Mouse (Mus musculus) liver, postnatal 0 days (tissue): ENCODE data around the gene Zbed3.

Source experiments
- CTCF ChIP-seq: sonication (generic); IDR thresholded peaks from 2 replicates; pipeline ENCODE4 v1.5.1; 2016; ENCODE audit warnings: antibody characterized with exemption, low read depth
- EP300 ChIP-seq: IDR thresholded peaks from 2 replicates; pipeline ENCODE4 v1.6.1; 2016; ENCODE audit warnings: antibody characterized with exemption, low read depth, mild to moderate bottlenecking

DNA sequence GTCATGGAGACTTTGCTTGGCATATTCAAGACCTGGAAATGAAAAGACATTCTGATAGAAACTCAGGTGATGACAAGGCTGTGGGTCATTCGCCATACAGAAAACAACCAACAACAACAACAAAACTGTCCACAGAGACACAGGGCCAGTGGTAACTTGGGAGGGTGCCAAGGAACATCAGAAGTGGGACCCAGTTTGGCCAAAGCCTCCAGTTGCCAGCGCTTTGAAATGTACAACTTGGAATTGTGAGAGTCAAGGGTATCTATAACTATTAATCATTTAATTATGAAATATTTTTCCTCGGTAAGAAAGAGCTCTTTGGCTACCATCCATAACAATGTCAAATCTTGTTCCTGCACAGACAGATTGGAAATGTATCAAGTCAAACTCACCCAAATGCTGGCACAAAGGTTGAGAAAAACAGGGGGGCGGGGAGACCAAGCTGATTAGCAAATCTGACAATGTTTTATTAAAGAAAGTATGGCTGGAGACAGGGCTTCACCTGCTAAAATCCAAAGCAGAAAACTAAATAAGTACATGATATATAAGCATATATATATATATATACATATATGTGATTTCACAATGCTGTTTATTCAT, 44.9 kb upstream of the Zbed3 start:
- TF ChIP-seq CTCF (no peak), EP300 (no peak)
